Mouse (Mus musculus): ENCODE results near the gene Med16.
"Not testable (repeated sequence)": the region's sequence is repeated elsewhere in the genome, so short reads cannot be mapped to it uniquely, and the experiment has no call there.

Med16 gene

GRCm38 (mm10) chr10:79886054-79886453 is 22.7 kb downstream of the Med16 start, which contains the start of gene Elane:
Elane (plus strand) TSS chr10:79886247.
- DNase-seq (ENCODE audit: extremely low read depth, insufficient read length, low spot score): no peak

GRCm38 (mm10) chr10:79884938-79885337 is 23.8 kb downstream of the Med16 start:
- not testable (repeated sequence) for DNase-seq (ENCODE audit: extremely low read depth, insufficient read length, low spot score)

GRCm38 (mm10) chr10:79884446-79884845 is 24.3 kb downstream of the Med16 start:
- peak; percentile 58 for DNase-seq (ENCODE audit: extremely low read depth, insufficient read length, low spot score)

GRCm38 (mm10) chr10:79883297-79884084 is 25.2 kb downstream of the Med16 start:
- DNase-seq (ENCODE audit: extremely low read depth, insufficient read length, low spot score): peak; percentile 67

- no peak for DNase-seq (ENCODE audit: extremely low read depth, insufficient read length, low spot score)
Measured at GRCm38 (mm10) chr10:79881981-79882380, 26.7 kb downstream of the Med16 start.

GRCm38 (mm10) chr10:79880721-79881120 is 28.0 kb downstream of the Med16 start:
- no peak for DNase-seq (ENCODE audit: extremely low read depth, insufficient read length, low spot score)

GRCm38 (mm10) chr10:79879527-79879926 is 29.2 kb downstream of the Med16 start:
- no peak for DNase-seq (ENCODE audit: extremely low read depth, insufficient read length, low spot score)

- no peak for DNase-seq (ENCODE audit: extremely low read depth, insufficient read length, low spot score)
Measured at GRCm38 (mm10) chr10:79877757-79878156, 31.0 kb downstream of the Med16 start.

GRCm38 (mm10) chr10:79877174-79877573 is 31.5 kb downstream of the Med16 start:
- no peak for DNase-seq (ENCODE audit: extremely low read depth, insufficient read length, low spot score)

GRCm38 (mm10) chr10:79874290-79874862 is 34.3 kb downstream of the Med16 start, which contains the start of the genes Prtn3 and Plppr3:
Prtn3 (plus strand) TSS chr10:79874476.
Plppr3 (minus strand) TSS chr10:79874634.
- no peak for DNase-seq (ENCODE audit: extremely low read depth, insufficient read length, low spot score)

GRCm38 (mm10) chr10:79873715-79874289 is 34.9 kb downstream of the Med16 start:
- no peak for DNase-seq (ENCODE audit: extremely low read depth, insufficient read length, low spot score)

- no peak for DNase-seq (ENCODE audit: extremely low read depth, insufficient read length, low spot score)
Measured at GRCm38 (mm10) chr10:79873313-79873712, 35.4 kb downstream of the Med16 start.

GRCm38 (mm10) chr10:79872862-79873261 is 35.9 kb downstream of the Med16 start:
- DNase-seq (ENCODE audit: extremely low read depth, insufficient read length, low spot score): no peak

- no peak for DNase-seq (ENCODE audit: extremely low read depth, insufficient read length, low spot score)
Measured at GRCm38 (mm10) chr10:79871845-79872244, 36.9 kb downstream of the Med16 start.

- peak; percentile 44 for DNase-seq (ENCODE audit: extremely low read depth, insufficient read length, low spot score)
Measured at GRCm38 (mm10) chr10:79866601-79867000, 42.1 kb downstream of the Med16 start.

GRCm38 (mm10) chr10:79865801-79866295 is 42.9 kb downstream of the Med16 start:
- peak; percentile 59 for DNase-seq (ENCODE audit: extremely low read depth, insufficient read length, low spot score)

GRCm38 (mm10) chr10:79865189-79865601 is 43.5 kb downstream of the Med16 start:
- DNase-seq (ENCODE audit: extremely low read depth, insufficient read length, low spot score): peak; percentile 52

- DNase-seq (ENCODE audit: extremely low read depth, insufficient read length, low spot score): peak; percentile 49
Measured at GRCm38 (mm10) chr10:79864351-79865188, 44.2 kb downstream of the Med16 start.

- peak; percentile 41 for DNase-seq (ENCODE audit: extremely low read depth, insufficient read length, low spot score)
Measured at GRCm38 (mm10) chr10:79862925-79863324, 45.8 kb downstream of the Med16 start.

GRCm38 (mm10) chr10:79862049-79862788 is 46.5 kb downstream of the Med16 start:
- DNase-seq (ENCODE audit: extremely low read depth, insufficient read length, low spot score): peak; percentile 37

All from 3134 (cell line).